Mouse (Mus musculus): Measurements from ENCODE around the gene Kif5a. TPM values are rescaled to one million over a fixed set of nuclear protein-coding genes. Genes with fewer than 3 reads are reported as not detected.

Kif5a gene
- total RNA-seq, 2 experiments from 2014 or later, result 0.49 to 0.72 TPM

DNA sequence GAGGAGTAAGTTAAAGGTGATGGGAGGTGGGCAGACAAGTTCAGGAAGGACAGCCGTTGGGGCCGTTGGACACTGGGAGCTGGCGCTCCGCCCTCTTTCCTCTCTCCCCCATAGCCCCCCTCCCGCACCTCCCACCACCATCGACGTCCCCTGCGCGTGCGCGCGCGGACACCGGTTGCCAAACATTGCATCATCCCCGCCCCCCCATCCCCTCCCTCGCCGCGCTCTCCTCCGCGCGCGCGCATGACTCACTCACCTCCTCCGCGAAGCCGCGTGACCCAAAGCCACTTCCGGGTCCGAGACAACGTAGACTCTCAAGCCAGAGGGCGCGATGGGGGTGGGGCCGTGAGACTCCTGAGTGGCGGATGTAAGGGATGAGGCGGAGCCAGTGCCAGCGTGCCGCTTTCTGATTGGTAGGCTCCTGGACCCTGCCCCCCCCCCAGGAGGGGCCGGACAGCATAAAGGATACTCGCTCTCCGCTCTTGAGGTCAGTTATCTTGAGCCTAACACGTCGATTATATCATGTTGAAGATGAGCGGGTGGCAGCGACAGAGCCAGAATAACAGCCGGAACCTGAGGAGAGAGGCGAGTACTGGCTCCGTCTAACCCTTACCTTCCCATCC is 27.3 kb upstream of the Kif5a start:
- intact Hi-C loops (cut with DNase I), result no loop called here

GRCm38 (mm10) chr10:127289573-127290191 is 26.5 kb upstream of the Kif5a start:
- DNase-seq, result peak; percentile 67 to 71
- intact Hi-C loops (cut with DNase I), result no loop called here

More for the DNA sequence above, 27.3 kb upstream of the Kif5a start:
- peak; percentile 99 to 100 for DNase-seq

DNA sequence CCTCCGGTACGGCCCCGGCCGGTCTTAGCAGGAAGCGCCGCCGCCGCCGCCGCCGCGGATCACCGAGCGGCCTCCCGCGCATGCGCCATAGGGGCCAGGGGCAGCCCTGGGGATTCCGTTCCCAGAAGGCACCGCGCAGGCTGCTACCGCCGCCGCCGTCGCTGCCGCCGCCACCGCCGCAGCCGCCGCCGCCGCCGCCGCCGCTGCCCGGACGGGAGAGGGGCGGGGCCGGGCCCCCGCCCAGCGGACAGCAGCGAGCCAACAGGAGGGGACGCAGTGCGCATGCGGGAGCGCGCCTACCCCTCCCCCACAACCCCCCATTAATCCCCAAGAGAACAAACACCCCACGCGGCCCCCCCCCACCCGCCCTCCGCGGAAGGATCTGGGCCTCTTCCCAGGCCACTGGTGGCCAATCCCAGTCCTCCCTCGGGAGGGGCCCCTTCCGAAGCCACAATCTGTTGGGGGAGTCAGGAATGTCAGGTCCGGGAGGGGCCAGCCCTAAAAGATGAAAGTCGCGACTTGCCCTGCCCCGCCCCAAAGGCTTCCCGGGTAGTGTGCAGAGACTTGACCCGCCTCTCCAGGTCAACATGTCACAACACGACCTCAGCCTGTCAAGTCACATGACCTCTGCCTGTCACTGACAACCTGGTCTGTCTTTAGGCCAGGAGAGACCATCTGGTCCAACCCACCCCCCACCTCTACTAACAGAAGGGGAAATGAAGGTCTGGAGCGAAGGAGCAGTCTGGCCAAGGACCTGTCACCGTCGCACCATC is 25.8 kb upstream of the Kif5a start, which contains the start of gene Mbd6:
Gene Mbd6 (minus strand): TSS at position 219 of the 773 bp plus-strand sequence.
- DNase-seq, result peak; percentile 93
- intact Hi-C loops (cut with DNase I), result no loop called here

- intact Hi-C loops (cut with DNase I), result no loop called here
- peak in 1 of 2 experiments; percentile 60 for DNase-seq
Observed at GRCm38 (mm10) chr10:127288328-127288799, 25.2 kb upstream of the Kif5a start.

GRCm38 (mm10) chr10:127287936-127288293 is 24.8 kb upstream of the Kif5a start:
- intact Hi-C loops (cut with DNase I), result loop anchor here (2.0 kb wide), 1 partner anchor 15 kb away; no protein-coding TSS in a partner anchor
- no peak for DNase-seq

GRCm38 (mm10) chr10:127287271-127287935 is 24.3 kb upstream of the Kif5a start:
- no peak for DNase-seq
- intact Hi-C loops (cut with DNase I), result loop anchor here (2.0 kb wide), 1 partner anchor 15 kb away; no protein-coding TSS in a partner anchor

- intact Hi-C loops (cut with DNase I), result loop anchor here (2.0 kb wide), 1 partner anchor 14 kb away; no protein-coding TSS in a partner anchor
- DNase-seq, result no peak
Observed at GRCm38 (mm10) chr10:127286730-127287129, 23.6 kb upstream of the Kif5a start.

GRCm38 (mm10) chr10:127286194-127286593 is 23.0 kb upstream of the Kif5a start:
- intact Hi-C loops (cut with DNase I), result loop anchor here (2.0 kb wide), 1 partner anchor 13 kb away; no protein-coding TSS in a partner anchor
- DNase-seq, result no peak

DNA sequence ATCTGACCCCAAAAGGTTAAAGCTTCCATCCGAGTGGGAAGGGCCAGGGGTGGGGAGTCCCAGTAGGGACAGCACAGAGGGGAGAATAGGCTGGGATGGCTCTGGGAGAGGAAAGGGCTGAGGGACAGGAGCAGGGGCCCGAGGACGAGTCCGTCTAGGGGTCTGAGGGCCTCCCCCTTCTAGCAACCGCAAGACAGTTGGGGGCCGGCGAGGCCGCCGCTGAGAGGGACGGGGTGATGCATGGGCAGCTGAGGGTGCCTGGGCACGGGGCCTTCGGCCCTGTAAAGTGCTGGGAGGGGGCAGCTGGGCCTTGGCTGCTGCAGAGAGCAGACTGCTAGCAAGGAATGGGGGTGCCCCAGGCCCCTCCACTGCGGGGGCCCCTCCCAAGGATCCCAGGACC is 22.5 kb upstream of the Kif5a start:
- DNase-seq, result no peak

GRCm38 (mm10) chr10:127284724-127285500 is 21.8 kb upstream of the Kif5a start:
- intact Hi-C loops (cut with DNase I), result no loop called here
- DNase-seq, result no peak

More for the DNA sequence above, 22.5 kb upstream of the Kif5a start:
- intact Hi-C loops (cut with DNase I), result loop anchor here (2.0 kb wide), 1 partner anchor 13 kb away; no protein-coding TSS in a partner anchor

GRCm38 (mm10) chr10:127284105-127284622 is 21.0 kb upstream of the Kif5a start:
- DNase-seq, result no peak
- intact Hi-C loops (cut with DNase I), result no loop called here

DNA sequence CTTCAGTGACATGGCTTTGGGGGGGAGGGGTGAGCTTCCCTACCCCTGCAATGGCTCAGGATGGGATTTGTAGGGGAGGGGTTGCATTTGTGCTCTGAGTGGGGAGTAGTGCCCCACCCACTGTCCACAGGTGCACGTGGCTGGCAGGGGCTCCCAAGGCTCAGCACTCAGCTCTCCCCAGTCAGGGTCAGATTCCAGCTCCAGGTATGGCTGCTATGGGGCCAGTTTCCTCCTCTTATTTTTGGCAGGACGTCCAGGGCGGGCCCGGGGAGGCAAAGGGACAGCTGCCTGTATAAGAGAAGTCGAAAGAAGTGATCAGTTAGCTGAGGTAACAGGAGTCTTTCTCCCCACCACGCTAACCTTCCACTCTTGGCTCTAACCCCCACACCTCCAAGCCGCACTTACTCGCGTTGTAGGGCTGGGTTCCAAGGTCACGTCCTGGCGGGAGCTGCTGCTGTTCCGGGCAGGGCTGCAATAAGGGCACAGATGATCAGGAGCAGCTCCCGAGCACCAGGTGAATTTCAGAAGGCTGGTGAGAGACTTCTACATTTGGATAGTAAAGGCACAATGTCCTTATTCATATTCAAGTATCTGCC is 19.6 kb upstream of the Kif5a start:
- DNase-seq, result no peak
- intact Hi-C loops (cut with DNase I), result no loop called here

- intact Hi-C loops (cut with DNase I), result no loop called here
- DNase-seq, result no peak
Observed at GRCm38 (mm10) chr10:127281316-127281715, 18.2 kb upstream of the Kif5a start.

GRCm38 (mm10) chr10:127279730-127280129 is 16.6 kb upstream of the Kif5a start:
- no peak for DNase-seq
- intact Hi-C loops (cut with DNase I), result no loop called here

DNA sequence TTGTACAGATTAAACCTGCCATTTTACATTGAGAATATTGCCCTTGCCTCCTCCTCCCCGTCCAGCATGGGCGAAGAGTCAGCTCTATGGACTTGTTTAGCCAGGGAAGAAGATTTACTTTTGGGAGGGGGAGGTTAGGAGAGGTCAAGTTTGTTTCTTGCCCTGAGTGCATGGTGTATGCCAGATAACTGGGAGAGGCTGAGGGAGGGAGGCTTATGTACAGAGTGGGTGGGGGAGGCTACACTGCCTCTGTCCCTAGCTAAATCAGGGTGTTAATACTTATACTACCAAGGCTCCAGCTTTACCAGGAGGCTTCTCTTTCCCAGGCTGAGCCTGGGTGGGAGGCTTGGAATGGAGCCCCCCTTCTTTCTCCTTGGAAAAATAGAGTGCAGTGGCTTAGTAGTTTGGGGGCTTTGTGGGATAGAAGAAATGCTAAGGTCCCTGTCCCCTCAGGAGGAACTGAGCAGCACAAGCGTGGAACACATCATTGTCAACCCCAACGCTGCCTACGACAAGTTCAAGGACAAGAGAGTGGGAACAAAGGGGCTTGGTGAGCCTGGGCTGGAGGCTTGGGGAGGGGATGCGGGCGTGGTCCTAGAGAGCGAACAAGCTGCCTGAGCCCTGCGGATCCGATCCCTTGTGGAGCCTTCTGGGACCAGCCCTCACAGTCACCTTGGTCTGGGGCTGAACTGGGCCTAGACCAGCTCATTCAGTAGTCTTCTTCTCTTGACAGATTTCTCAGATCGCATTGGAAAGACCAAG is 11.3 kb upstream of the Kif5a start:
- intact Hi-C loops (cut with DNase I), result no loop called here
- DNase-seq, result no peak

DNA sequence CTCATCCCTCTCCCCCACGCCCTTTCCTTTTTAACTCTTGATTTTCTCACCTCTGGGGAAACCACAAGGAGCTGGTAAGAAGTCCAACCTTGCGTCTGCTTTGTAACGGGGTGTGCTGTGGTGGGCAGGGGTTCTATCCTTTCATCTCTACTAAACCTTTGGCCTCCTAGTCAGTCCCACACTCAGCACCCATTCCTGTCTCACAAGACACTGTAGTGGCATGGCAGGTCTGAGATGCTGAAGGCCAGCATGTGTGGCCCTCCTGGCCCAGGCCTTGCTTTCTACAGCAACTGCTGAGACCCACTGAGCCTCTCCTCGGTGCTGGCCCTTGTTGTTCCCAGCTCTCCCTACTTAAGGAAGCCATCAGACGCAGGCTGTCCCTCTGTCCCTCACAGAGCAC is 9.2 kb upstream of the Kif5a start:
- DNase-seq, result no peak
- intact Hi-C loops (cut with DNase I), result loop anchor here (2.0 kb wide), 1 partner anchor 14 kb away; no protein-coding TSS in a partner anchor

DNA sequence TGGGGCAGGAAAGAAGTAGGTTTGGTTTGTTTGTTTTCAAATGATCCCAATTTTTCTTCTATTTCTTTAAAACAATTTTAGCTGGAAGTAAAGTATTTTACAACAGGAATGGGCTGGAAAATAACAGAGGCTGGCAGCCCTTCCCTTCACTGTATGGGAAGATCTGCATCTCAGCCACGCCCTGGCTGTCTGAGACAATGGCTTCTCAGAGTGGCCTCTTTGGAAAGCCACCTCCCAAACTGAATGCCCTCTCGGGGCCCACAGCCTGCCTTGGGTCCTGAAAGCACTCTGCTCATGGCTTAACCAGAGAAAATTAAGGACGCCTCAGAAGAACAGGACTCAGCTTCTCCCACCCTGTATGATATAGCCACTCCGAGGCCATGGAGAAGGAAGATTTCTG is 6.7 kb upstream of the Kif5a start:
- intact Hi-C loops (cut with DNase I), result no loop called here
- DNase-seq, result no peak

GRCm38 (mm10) chr10:127269036-127269435 is 5.9 kb upstream of the Kif5a start:
- intact Hi-C loops (cut with DNase I), result no loop called here
- DNase-seq, result peak in 1 of 2 experiments; percentile 29
